Mouse (Mus musculus): Measurements from ENCODE around the gene Dlgap4. TPM values are rescaled to one million over a fixed set of nuclear protein-coding genes. Genes with fewer than 3 reads are reported as not detected.

Dlgap4 gene
- total RNA-seq, 2 experiments from 2014 or later = 199 to 207 TPM

DNA sequence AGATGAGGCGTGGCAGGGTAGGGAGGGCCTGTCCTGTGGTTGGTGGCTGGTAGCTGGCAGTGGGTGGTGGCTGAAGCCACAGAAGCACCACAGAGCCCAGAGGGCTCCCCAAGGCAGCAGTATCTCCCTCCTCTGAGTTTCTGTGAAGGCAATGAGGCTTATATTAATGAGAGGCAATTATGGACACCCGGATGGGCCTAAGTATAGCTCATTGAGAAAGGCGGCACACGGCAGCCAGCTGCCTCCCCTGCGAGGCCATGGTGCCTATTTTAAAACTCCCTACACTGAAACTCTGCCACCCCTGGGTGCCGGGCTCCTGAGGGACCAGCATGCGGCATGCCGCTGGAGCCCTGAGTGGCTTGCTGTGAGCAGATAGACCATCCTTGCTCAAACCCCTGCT is 83.8 kb downstream of the Dlgap4 start:
- DNase-seq (ENCODE audit: low spot score in 2 of 2) = no peak

DNA sequence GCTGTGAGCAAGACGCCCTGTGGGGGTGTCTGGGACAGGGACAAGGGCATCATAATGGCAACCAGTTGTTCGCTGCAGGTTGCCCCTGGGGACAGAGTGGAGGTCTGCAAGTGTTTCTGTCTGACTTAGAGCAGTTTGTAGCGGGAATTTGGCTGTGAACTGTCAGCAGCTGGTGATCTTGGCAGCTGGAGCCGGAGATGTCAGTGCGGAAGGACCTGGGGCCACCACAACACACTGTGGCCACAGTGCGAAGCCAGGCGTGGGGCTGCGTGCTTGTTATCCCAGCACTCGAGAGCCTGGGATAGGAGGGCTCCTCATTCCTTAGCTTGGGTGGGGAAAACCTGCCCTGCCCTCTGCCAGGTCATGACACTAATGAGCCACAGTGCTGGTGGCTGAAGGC is 84.7 kb downstream of the Dlgap4 start:
- DNase-seq (ENCODE audit: low spot score in 2 of 2) = no peak

DNA sequence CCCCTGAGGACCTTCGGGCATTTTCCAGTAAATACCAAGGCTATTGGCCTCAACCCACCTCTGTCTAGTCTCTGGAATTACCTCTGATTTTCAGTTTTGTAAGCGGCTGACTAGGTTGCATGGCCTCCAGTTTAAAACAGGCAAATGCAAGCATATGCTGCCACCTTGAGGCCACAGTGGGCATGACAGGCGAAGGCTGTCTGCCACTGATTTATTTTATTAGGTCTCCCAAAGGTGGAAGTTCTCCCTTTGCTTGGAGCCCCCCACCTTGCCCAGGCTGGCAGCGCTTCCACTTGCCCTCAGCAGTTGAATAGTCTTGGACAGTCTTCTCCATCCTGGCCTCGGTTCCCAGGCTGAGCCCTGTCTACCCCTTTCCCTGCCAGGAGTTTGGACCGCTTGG is 92.0 kb downstream of the Dlgap4 start:
- peak; percentile 73 to 92 for DNase-seq (ENCODE audit: low spot score in 2 of 2)

DNA sequence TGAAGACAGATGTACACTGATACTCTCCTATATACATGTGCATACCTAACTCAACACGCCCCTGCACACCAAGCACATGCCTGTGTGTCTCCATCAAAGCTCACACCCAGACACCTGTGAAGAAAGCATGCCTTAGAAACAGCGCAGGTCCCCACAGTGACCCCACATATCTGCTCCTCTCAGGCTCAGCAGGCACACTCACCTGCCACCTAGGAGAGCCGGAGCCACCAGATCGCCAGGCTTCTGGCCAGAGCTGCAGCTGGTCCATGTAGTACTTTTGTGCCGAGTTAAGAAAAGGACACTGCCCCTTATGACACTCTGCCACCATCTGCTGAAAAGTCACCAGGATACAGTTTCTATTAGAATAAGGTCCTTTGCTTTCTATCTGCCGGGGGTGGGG is 103.2 kb downstream of the Dlgap4 start:
- DNase-seq (ENCODE audit: low spot score in 2 of 2) = no peak

DNA sequence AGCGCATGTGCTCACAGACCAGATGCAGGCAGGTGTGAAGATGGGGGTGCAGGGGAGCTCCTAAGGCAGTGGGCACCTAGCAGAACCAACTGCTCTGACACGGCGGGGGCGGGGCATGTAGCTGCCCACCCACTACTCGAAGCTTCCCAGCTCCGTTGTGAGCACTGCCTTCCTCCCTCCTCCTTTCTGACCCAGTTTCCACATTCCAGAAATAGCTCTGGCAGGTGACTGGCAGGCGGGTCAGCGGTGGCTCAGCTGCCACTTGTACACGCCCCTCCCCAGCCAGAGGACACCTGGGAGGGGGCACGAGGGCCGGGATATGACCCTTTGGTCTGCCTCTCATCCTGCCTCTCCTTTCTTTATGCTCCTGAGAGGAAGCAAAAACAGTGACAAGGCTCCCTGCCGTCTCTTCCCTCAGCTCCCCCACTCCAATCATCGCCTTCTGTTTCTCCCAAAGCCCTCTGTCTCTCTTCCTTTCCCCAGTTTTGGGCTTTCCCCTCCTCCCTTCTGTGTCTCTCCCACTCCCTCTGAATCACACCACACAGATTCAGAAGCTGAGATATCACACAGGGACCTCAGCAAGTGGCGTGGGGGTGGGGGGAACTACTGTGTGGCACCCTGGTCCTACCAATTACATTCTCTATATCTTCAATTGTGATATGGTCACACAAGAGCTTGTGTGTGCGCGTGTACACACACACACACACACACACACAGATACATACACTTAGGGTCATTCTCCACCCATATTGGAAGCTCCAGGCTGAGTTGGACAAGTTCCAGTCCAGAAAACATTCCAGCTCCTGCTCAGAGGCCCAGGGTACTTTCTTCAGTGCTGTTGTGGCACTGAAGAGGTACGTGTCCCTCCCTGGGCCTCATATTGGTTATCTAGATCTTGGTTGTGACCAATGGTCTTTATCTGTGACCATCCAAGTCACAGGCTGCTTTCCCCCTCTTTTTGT is 104.1 kb downstream of the Dlgap4 start:
- peak; percentile 70 to 76 for DNase-seq (ENCODE audit: low spot score in 2 of 2)

DNA sequence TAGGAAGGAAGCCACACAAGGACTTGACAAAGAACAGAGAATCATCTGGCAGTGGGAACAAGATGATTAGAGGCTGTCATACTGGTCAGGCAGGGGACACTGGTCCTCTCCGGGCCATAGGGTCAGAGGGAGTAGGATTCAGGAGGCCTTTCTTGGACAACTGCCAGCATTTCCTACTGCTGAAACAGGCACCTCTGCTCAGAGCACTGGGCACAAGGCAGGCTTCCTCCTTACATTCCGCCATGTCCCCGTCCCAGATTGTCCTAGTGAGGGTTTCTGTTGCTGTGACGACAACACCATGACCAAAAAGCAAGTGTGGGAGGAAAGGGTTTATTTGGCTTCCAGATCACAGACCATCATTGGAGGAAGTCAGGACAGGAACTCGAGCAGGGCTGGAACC is 105.3 kb downstream of the Dlgap4 start:
- DNase-seq (ENCODE audit: low spot score in 2 of 2) = no peak

DNA sequence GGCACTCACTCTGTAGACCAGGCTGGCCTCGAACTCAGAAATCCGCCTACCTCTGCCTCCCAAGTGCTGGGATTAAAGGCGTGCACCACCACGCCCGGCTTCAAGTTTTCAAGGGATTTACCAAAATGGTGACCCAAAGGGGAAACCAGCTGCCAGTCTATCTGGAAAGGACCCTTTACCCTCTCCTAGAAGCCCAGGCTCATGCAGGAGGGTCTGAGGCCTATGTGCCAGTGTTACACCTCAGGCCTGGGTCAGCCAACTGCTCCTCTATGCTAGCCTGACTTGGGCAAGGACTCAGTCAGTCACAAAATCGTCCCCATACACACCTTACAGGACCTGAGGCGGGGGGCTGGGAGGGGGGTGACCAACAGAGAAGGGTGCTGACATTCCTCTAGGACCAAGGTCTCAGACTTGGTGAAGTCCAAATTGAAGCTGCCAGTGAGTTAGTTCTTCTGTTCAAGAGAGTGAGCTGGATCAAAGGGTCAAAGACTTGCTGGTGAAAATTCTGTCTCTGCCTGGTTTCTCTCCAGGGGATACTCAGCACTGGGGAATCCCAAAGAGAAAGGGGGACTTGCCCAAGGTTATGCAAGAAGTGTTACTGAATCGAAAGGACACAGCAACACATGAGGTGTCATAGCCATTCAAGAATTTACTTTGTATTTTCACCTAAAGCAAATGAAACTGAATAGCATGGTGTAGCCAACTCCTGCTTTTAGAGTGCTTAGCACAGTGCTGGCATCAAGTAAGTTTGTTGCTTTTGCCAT is 106.2 kb downstream of the Dlgap4 start:
- no peak for DNase-seq (ENCODE audit: low spot score in 2 of 2)

DNA sequence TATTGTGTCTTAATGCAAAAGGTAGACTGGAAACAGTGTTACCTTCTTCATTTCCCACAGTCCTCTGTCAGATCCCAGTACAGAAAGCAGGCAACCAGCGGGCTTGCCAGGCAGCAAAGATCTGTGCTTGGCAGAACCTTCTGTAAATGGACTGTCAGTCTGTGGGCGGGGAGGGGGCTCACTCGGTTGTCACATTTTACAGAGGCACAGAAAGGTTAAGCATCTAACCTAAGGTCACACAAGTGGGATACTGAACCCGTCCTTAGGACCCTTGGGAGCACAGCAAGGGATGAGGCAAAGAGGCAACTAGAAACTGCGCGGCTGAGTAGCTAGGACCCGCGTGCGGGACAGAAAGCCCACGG is 106.8 kb downstream of the Dlgap4 start:
- DNase-seq (ENCODE audit: low spot score in 2 of 2) = peak in 1 of 2 experiments; percentile 36

DNA sequence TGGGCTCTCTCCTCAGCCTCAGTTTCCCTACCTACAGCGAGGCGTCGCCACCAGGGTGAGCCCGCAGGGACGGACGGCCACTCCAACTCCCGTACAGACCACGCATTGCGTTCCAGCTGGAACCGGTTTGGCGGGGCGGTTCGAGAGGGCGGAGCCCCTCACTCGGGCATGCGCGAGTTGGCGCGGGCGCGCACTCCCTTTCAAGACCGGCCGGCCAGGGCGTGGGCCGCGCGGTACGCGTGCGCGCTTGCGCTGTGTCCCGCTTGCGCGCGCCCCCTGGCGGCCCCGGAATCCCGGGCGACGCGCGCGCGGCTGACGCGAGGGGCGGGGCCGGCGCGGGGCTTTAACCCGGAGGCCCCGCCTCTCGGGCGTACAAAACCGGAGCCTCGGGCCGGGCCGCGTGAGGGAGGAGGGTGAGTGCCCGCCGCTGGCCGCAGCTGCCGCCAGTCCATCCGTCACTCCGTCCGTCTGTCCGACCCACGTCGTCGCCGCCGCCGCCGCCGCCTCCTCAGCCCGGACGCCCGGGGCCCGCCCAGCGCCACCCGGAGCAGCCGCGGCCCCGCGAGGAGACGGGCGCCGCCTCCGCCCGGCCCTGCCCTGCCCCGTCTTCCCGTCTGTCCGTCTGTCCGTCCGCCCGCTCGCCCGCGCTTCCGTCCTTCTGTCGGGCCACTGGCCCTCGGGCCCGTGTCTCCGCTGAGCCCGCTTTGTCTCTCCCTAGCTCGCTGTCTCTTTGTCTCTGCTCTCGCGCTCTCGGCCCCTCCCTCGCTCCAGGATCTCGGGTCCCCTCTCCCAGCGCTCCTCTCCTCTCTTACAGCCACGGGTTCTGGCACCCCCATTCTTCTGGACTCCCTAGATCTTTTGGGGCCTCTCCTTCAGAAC is 107.4 kb downstream of the Dlgap4 start:
- DNase-seq (ENCODE audit: low spot score in 2 of 2) = peak; percentile 93 to 96

DNA sequence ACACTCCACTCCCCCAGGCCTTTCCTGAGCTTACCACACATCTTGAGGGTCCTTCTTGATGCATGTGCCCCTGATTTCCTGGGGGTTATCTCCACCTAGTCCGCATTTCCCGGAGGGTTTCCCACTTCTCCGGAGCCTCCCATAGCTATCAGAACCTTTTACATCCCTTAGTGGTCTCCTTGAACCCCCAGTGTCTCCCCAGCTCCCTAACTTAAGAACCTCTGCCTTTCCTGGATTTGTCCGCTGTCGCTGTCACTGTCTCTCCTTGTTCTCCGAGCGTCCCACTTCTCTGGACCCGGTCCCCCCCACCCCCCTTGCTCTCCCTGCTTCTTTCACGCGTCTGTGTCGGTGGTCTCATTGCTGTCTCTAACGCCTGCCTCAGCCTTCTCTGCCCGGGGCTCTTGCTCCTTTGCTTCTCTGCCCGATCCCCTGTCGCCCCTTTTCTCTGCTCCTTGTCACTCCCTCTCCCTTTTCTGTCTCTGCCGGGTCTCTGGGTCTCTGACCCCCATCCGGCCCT is 108.1 kb downstream of the Dlgap4 start:
- no peak for DNase-seq (ENCODE audit: low spot score in 2 of 2)

DNA sequence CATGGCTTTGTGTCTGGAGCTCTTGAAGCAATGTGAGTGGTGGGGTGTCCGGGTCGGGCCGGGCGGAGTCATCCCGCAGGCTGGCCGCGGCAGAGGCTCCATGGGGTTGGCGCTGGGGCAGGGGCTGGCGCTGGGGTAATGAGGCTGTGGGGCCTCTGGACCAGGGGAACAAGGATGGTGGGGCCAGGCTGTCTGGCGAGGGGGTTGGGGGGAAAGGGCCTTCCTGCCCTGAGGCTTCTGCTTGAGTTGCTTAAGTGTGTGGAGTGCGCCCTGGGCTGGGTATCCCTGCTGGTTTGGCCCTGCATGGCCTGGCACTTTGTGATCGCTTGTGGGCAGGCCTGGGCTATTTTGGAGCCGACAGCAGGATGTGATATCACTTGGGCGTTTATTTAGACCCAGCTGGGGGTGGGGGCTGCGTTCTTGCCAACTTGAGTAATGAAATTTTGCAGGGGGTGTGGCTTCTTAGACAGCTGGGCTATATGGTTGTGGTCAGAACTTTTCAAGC is 108.6 kb downstream of the Dlgap4 start:
- DNase-seq (ENCODE audit: low spot score in 2 of 2) = peak in 1 of 2 experiments; percentile 63

DNA sequence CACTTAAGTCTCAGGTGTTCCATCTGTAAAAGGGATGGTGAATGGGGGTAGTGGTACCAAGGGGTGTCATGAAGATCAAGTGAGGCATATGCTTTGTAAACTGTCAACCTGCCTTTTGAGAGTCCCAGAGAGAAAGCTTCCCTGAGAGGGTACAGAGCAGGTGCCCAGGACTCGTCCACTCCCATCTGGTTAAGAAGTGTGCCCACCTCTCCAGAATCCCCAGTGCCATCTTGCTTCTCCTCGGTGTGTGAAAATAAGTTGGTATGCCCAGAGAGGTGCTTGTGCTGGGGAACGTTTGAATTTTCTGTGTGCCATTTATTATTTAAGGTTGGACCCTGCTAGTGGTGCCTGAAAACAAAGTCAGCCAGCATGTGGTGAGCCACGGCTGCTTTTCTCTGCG is 109.2 kb downstream of the Dlgap4 start:
- no peak for DNase-seq (ENCODE audit: low spot score in 2 of 2)

DNA sequence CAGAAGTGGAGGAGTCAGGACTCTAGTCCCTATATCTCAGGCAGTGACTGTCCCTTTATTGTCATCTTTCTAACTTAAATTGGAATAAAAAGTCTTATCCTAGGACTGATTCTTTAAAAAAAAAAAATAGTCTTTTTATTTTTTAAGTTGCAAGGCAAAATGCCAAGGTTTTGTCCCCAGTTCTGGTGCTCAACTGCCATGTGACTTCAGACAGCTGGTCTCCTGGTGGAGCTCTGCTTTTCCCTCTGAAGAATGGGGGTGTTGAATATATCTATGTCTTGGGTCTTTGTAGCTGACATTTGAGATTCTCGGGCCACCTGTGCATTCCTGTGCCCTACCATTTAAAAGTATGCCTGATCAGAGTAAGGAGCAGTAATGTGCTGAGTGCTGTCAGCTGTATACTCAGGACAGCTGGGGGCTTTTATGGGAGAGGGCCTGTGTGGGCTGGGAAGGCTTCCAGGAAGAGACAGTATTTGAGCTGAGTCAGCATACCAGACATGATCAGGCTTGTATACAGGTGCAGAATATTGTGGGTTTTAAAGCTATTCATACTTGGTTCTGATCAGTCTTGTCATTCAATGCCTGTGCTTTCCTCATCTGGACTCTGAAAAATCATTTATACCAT is 110.5 kb downstream of the Dlgap4 start:
- peak in 1 of 2 experiments; percentile 67 for DNase-seq (ENCODE audit: low spot score in 2 of 2)

DNA sequence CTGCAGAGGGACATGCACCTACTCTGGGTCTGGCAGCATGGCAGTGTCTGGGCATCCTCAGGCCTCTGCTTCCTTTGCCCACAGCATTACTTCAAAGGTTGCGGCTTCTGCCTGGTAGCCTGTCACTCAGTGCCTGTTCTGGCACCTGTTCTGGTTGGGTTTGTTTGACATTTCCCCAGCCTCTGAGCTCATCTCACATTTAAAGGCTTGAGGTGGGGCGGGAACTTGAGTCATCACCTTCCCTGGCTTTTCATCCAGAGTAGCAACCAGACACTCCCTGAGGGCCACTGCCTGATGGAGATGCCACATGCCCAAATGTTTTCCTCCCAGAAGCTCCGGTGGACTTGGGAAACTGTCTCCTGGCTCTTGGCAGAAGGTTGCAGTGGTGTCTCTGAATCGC is 111.4 kb downstream of the Dlgap4 start:
- DNase-seq (ENCODE audit: low spot score in 2 of 2) = no peak

DNA sequence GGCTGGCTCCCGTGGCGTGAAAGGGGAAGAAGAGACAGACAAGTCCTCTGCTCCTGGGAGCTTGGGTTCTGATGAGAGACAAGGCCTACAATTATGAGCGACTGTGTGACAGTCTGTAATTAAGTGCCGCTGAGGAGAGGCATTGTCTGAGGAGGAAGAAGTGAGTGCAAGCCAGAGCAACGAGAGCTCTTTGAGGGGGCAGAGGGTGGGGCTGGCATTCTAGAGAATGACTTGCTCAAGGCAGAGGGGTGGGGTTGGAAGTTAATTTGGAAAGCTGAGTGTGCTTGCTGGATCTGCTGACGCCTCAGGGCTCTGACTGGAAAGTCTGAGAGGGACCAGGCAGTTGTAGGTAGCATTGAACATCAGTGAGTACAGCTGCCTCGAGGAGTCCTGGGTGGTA is 112.8 kb downstream of the Dlgap4 start:
- no peak for DNase-seq (ENCODE audit: low spot score in 2 of 2)

DNA sequence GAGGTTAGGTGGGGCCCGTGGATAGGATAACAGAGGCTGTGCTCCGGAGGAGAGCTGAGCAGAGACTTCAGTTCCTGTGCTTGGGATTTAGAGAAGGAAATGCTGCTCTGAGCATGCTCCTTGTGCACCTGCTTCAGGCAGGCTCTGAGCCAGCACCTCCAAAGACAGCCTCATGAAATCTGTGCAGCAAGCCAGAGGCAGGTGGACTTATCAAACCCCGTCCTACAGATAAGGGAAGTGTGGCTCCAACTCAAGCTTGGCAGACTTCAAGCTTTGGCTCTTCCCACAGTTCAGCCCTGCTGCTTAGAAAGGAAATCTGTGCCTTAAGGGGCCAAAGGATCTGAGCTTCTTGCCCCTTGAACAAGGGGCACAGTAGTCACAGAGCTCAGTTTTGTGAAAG is 113.4 kb downstream of the Dlgap4 start:
- DNase-seq (ENCODE audit: low spot score in 2 of 2) = no peak

DNA sequence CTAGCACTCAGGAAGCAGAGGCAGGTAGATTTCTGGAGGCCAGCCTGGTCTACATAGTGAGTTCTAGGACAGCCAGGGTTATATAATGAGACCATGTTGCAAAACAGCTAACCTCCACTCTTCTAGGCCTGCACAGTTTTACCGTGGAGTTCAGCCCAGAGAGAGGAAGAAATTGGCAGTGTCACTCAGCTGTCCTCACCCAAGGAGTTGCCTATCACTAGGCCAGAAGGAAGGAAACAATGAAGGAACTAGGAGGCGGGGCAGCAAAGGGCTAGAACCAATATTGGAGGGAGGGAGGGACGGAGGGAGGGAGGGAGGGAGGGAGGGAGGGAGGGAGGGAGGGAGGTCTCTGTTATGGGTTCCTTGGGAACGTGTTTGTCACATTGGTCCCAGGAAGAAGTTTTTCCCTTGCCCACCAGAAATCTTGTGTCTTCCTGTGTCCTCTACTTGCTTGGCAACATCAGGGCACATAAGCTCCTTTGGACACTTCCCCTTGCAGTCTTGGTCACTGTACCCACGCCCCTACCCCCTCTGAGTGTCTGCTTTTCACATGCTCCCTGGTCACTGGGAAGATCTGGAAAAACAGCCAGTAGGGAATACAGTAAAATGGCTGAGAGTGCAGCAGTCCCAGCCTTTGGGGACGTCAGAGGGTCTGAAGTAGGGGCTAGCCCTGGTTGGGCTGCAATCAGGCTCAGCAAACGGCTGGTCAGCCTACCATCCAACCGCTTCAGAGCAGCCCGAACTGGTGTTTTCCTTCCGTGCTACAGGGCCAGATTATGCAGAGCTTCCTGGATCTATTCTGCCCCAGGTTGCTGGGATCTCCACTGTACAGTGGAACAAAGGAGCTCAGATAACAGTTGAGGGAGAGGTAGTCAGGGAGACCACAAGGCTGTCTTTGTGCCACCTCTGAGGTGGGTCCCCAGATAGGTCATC is 116.3 kb downstream of the Dlgap4 start:
- no peak for DNase-seq (ENCODE audit: low spot score in 2 of 2)

DNA sequence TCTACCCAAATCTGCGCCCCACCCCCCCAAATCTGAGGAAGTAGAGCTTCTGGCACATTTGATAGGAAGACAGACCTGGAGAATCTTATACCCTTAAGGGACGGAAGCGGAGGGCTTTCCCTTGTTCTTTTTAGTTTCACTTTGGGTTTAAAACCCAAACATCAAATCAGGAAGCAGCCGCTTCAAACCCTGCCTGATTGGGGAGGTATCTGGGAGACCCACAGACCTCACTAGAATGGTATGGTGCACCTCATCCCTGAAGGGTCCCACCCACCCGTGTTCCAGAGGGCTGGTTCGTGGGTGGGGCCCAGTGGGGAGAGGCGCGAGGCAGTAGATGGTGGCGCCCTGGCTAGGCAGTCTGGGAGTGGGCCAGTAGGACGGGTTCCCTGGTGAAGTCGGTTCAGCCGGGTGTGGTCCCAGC is 117.0 kb downstream of the Dlgap4 start:
- no peak for DNase-seq (ENCODE audit: low spot score in 2 of 2)

DNA sequence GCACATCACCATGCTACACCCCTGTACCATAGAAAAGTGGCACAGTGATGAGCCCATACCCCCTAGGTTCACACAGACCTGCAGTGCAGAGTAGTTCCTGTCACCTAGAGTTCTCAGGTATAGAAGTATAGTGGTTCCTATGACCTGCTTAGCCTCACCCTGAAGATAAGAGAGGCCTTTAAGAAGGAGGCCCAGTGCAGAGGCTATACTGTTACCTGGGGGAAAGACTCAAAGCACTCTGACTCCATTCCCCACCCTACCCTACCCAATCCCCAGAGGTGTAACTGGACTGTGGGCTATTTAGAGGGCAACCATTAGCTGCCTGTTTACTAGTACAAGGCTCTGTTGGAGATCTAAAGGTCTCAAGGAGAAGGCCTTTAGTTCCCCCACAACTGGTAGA is 118.1 kb downstream of the Dlgap4 start:
- no peak for DNase-seq (ENCODE audit: low spot score in 2 of 2)
